Mouse (Mus musculus): ENCODE results near the gene Large1.

Large1 gene

DNA sequence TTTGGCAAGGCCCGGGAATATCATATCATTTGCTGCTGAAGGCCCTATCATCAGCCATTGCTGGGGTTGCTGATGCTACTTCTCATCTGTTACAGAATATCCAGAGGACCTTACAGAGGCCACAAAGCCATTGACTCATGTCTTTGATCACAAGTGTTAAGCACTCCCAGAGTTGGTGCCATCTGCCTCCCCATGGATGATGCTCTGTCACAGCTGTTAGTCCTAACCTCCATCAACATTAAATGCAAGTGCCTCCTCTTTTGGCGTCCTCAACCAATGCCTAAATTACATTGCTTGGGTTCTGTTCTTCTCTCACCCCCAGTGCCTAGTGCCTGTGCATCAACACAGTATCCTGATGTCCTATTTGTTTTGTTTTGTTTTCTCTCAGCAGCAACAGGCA lies 551.8 kb downstream of the Large1 start:
- DNase-seq (ENCODE audit: low spot score in 2 of 2), result no peak

DNA sequence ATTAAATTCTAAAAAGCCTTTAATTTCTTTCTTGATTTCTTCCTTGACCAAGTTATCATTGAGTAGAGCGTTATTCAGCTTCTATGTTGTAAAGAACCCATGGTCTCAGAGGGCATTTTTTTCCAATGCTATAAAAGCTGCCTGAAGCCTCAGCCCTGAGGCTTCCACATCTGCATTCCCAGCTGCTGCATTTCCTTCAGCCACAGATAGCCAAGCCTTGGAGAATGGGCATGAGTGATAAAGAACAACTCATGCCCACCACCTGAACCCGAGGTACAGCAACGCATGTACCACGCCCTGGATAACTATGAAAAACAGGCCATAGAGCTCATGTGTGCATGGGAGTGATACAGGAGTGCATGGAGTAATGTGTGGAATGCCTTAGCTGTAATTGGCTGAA lies 572.7 kb downstream of the Large1 start:
- no peak for DNase-seq (ENCODE audit: low spot score in 2 of 2)

DNA sequence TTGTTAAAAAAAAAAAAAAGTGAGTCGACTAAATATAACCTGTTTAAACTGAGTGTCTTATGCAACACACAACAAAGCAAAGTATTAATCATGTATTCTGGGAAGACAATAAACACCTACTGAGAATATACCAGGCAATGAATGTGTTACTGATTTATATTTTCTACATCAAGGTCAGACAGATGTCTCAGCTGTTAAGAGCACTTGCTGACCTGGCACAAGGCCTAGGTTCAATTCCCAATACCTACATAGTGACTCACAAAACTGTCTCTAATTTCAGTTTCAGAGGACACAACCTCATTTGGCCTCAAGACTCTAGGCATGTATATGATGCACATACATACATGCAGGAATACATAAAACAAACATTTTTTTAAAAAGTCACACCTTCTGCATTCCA lies 575.5 kb downstream of the Large1 start:
- DNase-seq (ENCODE audit: low spot score in 2 of 2), result no peak

DNA sequence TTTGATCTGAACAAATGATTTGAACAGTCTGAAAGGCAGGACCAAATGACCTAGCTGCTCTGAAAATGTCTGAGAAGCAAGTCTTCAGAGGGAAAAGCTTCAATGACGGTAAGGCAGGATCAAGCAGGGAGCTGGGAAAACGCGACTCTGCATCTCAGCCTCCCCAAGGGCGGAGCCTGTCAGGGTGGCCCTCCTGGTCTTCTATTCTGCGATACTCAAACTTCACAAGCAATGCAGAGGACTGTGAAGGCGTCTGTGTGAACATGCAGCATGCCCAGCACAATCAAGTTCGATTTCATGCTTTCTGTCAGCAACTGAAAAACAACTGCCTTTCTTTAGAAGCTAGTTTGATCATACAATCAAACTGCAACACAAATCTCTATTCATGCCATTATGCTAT lies 586.6 kb downstream of the Large1 start:
- DNase-seq (ENCODE audit: low spot score in 2 of 2), result no peak

DNA sequence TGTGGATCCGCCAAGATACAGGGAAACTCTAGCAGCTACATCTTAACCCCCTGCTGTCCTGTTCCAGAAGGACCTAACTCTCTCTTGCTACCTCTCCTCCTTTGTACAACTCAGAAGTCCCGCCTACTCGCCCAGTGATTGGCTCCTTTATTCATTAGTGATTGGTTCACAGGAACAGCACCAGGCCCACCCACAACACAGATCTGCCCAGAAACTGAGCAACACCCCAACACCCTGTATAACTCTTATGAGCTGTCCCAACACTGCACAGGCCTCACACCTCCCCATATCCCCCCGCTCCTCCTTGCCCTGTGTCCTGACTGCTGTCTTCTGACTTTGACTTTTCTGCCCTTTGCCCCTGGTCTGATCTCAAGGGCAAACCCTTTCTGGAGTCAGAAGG lies 587.6 kb downstream of the Large1 start:
- no peak for DNase-seq (ENCODE audit: low spot score in 2 of 2)
